Mouse (Mus musculus): Measurements from ENCODE around the gene Anp32e.
"Not testable (repeated sequence)": the region's sequence is repeated elsewhere in the genome, so short reads cannot be mapped to it uniquely, and the experiment has no call there.

Gene Anp32e

GRCm38 (mm10) chr3:95928658-95929503 is at the start of gene Anp32e:
TSS of gene Anp32e (plus strand) at chr3:95929246.
- peak; percentile 96 to 97 for DNase-seq (ENCODE audit: low spot score in 2 of 2)

GRCm38 (mm10) chr3:95881979-95882815 is 46.8 kb upstream of the Anp32e start, which contains the start of gene Ciart:
TSS of gene Ciart (minus strand) at chr3:95882251.
- peak; percentile 65 to 85 for DNase-seq (ENCODE audit: low spot score in 2 of 2)

- peak in 1 of 2 experiments; percentile 77 for DNase-seq (ENCODE audit: low spot score in 2 of 2)
These were observed 46.1 kb upstream of the Anp32e start for GRCm38 (mm10) chr3:95882816-95883425.

GRCm38 (mm10) chr3:95884400-95884799 is 44.6 kb upstream of the Anp32e start:
- DNase-seq (ENCODE audit: low spot score in 2 of 2): no peak

GRCm38 (mm10) chr3:95887596-95887995 is 41.5 kb upstream of the Anp32e start:
- no peak for DNase-seq (ENCODE audit: low spot score in 2 of 2)

GRCm38 (mm10) chr3:95889664-95890063 is 39.4 kb upstream of the Anp32e start:
- DNase-seq (ENCODE audit: low spot score in 2 of 2): no peak

- peak in 1 of 2 experiments; percentile 66 for DNase-seq (ENCODE audit: low spot score in 2 of 2)
These were observed 37.6 kb upstream of the Anp32e start, which contains the start of gene BC028528 for GRCm38 (mm10) chr3:95891211-95892065. TSS of gene BC028528 (minus strand) at chr3:95892005.

GRCm38 (mm10) chr3:95892066-95893052 is 36.7 kb upstream of the Anp32e start:
- DNase-seq (ENCODE audit: low spot score in 2 of 2): no peak

- DNase-seq (ENCODE audit: low spot score in 2 of 2): no peak
These were observed 35.9 kb upstream of the Anp32e start for GRCm38 (mm10) chr3:95893126-95893525.

GRCm38 (mm10) chr3:95893606-95894316 is 35.3 kb upstream of the Anp32e start, which contains the start of gene Aph1a:
TSS of gene Aph1a (plus strand) at chr3:95893969.
- peak; percentile 88 to 96 for DNase-seq (ENCODE audit: low spot score in 2 of 2)

- peak; percentile 36 to 50 for DNase-seq (ENCODE audit: low spot score in 2 of 2)
These were observed 34.5 kb upstream of the Anp32e start for GRCm38 (mm10) chr3:95894317-95895160.

GRCm38 (mm10) chr3:95895501-95895900 is 33.5 kb upstream of the Anp32e start:
- DNase-seq (ENCODE audit: low spot score in 2 of 2): not testable (repeated sequence)

GRCm38 (mm10) chr3:95899800-95900524 is 29.1 kb upstream of the Anp32e start:
- DNase-seq (ENCODE audit: low spot score in 2 of 2): no peak

- no peak for DNase-seq (ENCODE audit: low spot score in 2 of 2)
These were observed 27.3 kb upstream of the Anp32e start for GRCm38 (mm10) chr3:95901616-95902372.

GRCm38 (mm10) chr3:95902373-95902625 is 26.7 kb upstream of the Anp32e start:
- no peak for DNase-seq (ENCODE audit: low spot score in 2 of 2)

- DNase-seq (ENCODE audit: low spot score in 2 of 2): no peak
These were observed 26.4 kb upstream of the Anp32e start for GRCm38 (mm10) chr3:95902643-95903042.
